Mouse (Mus musculus): ENCODE results near the gene Zfp276.
"Not testable (repeated sequence)": the region's sequence is repeated elsewhere in the genome, so short reads cannot be mapped to it uniquely, and the experiment has no call there.

Gene Zfp276

DNA sequence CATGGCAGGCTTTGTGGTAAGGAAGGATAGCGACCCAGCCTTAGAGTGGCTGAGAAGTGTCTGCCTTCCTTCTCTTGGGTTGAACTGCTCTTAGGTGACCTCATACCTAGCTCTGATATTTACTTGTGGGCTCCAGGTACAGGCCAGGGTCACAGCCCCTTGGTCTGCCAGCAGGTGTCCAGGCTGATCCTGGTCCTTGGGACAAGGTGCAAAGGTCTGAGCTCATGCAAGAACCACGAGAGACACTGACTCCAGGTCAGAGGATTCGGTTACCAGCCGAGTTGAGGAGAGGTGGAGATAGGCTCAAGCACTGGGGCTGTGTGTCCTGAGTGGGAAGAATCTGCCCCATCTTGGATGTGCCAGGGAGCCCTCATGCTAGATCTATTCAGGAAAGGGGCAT lies 9.6 kb upstream of the Zfp276 start:
- no peak for DNase-seq (ENCODE audit: extremely low spot score)

DNA sequence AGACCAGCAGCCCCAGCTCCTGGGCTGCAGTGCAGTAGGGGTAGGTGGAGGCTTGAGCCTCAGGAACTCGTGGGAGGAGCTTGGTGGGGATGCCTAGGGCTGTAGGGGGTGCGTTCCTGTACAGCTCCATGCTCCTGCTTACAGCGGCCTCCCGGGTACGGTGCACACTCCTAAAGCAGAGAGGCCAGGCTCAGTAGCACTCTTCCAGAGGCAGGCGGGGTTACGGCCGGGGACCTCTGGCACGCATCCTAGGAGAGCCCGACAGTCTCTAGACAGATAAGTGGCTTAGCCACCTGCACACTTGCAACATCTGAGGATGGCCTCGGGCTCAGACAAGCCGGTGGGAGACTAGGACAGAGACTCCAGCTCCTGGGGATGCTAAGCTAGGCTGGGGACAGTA lies 8.5 kb upstream of the Zfp276 start:
- no peak for DNase-seq (ENCODE audit: extremely low spot score)

DNA sequence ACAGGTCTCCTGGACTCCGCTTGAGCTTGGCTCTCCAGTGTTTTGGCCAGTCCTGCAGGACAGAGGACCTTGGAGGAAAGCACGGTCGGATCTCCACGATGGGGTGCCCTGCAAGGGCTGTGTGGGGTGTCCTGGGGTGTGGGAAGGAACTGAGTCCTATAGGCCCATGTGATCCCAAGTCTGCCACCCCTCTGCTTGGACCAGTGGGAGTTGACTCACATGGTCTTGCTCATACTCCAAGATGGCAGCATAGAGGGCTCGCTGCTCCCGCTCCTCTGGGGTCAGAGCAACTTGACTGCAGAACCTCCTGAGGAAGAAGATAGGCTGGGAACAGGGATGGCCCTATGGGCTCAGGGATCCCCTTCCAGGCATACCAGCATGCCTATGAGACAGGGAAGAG lies 6.2 kb upstream of the Zfp276 start:
- no peak for DNase-seq (ENCODE audit: extremely low spot score)

DNA sequence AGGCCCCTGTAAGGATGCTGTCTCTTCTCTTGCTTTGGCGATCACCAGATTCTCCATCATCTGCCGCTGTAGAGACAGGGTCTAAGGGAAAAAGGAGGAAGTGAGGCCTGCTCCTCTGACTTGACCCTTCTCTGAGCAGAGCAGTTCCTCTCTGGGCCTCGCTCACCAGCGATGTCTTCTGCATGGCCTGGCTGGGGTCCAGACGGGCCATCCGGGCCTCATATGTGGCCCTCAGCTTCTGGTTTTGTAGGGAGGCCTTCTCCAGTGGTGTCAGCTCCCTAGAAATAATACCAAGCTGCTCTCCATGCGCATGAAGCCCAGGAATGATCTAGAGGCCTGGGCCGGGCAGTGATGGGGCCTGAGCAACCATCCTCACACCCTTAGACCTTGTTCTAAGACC lies 5.4 kb upstream of the Zfp276 start:
- no peak for DNase-seq (ENCODE audit: extremely low spot score)

DNA sequence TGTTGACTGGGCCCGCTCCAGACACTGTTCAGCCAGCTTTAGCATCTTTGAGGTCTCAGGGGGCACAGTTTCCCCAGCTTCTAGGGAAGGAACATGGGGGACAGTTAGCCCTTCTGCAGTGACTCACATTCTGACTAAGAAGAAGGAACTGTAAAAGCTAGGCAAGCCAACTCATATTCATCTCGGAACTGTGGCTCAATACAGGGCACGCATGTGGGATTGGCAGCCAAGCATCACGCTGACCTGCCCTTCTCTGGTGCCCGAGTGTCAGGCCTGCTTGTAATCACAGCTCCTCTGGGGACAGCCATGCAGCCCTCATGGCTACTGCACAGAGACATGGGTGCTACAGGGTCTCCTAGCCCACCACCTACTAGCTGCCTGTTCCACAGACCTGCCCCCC lies 3.1 kb upstream of the Zfp276 start:
- no peak for DNase-seq (ENCODE audit: extremely low spot score)

DNA sequence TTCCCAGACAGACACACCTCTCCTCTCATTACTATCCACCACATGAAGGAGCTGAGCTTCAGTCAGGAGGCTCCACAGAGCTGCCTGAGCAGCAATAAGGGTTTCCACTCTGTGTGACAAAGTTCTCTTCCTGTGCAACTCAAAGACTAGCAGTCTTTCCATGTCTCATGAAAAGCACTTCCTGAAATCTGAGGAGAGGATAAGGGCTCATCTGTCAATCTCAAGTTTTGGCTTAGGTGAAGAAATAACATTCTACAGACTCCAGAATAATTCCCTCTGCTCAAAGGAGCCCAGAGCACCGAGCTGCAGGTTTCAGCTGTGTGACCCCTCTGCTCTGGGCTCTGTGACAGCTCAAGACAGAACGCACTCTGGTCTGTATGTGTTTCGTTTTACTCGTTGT lies 1.1 kb upstream of the Zfp276 start:
- DNase-seq (ENCODE audit: extremely low spot score): no peak

DNA sequence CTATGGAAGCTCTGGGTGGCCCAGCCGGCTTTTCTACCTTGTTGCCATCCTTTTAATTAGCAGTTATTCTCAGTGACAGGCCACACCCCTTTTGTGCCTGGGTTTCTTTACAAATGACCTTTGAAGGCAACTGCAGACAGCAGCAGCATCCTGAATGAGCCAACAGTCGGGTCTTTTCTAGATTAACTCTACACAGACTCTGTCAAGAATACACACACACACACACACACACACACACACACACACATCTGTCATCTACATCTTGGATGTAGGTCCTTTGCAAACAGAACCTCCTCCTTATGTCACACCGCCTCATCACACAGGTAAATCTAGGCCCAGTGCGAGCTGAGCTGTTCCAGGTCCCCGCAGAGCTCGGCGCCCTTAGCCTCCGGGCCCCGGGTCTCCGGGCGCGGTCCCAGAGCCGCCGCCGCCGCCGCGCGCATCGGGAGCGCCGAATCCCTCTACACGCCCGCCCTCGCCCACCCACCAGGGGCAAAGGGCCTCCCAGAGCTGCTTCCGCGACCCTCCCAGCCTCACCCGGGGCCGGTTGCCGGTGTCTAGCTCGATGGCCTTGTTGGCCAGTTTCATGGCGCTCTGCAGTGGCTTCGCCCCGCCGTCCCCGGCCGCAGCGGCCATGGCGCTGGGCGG lies 420 bp upstream of the Zfp276 start:
- no peak for DNase-seq (ENCODE audit: extremely low spot score)

DNA sequence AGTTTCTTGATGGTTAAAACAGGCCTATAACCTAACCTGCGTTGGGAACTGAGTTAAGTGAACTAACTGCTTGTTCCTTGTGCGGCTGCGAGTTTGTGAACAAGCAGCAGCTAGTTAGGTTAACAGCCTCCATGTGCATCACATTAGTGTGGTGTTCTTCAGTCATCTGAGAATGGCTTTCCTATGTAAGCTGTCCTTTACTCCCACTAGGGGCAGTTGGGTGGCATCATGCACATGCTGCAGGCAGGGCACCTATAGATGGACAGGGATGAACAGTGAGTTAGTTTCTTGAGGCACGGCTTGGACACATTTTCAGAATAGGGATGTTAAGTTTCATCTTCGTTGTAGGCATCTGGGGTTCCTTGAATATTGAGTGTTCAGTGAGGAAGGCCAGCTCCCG lies 1.2 kb downstream of the Zfp276 start:
- DNase-seq (ENCODE audit: extremely low spot score): no peak

DNA sequence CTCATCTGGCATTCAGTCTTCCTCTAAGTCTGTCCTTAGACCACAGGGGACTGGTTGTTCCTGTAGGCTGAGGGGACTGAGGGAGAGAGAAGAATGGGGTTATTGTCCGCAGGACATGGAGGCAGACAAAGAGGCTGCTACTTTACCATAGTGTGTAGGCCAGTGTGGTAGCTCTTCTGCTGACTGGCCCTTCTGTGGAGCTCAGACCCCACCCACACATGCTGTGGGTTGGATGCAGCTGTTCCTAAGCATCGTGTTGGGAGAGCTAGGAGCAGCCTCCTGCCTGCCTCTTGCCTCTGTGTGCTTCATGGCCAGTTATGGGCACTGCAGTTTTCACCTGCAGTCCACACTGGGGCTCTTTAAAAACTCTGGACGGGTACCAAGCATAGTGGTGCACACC lies 3.1 kb downstream of the Zfp276 start:
- DNase-seq (ENCODE audit: extremely low spot score): no peak

DNA sequence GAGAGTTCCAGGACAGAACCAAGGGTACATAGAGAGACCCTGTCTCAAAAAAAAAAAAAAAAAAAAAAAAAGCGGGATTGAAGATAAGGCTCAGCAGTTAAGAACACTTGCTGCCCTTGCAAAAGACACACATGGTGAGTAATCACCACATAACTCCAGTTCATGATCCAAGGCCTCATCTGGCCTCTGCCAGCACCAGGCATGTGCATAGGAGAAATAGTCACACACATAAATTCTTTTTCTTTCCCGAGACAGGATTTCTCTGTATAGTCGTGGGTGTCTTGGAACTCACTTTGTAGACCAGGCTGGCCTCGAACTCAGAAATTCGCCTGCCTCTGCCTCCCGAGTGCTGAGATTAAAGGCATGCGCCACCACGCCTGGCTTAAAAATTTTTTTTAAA lies 3.6 kb downstream of the Zfp276 start:
- DNase-seq (ENCODE audit: extremely low spot score): not testable (repeated sequence)

DNA sequence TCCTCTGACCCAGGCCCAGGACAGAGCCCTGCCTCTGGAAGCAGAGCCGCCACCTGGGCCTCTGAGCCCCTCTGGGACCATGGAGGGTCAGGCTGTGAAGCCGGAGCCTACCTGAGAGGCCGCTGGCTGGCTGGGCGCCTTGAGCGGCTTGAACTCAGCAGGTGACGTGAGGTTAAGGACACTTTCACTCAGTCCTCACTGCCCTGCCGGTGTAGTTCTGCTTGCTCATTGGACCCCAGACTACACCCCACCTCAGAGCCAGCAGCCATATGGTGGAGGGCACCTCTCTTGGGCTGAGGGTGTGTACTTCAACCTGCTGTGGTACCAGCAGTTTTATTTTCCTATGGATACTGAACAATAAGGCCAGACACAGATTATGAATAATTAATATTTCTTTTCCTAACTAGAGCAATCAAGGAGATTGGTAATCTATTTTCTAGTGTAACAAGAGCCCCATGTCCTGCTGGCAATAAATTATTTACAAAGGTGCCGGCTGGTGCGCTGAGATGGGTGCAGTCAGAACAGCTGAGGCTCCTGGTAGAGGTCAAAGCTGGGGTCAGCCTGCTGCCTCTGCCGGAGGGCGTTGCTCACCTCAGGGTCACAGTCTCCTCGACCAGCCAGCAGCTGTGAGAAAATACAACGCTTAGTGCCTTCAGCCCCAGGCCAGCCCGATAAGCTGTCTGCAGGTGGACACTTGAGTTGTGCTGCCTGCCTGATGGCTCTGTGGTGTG lies 14.1 kb downstream of the Zfp276 start:
- DNase-seq (ENCODE audit: extremely low spot score): no peak

DNA sequence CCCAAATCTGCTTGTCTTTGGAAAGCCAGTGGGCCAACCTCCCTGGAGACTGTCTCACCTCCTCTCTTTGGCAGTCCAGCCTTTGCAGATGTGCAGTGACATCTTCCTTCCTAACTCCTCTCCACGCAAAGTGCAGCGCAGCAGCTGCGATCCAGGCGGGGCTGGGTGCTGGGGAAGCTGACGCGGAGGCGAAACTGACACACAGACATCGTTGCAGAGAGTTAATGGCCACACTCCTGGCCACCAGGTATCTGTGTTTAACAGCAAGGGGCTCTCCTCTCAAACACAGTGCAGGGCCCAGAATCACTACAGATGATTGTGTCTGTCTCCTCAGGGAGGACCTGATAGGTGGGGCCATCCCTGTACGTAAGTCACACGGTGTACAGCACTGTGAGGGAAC lies 17.2 kb downstream of the Zfp276 start:
- no peak for DNase-seq (ENCODE audit: extremely low spot score)

DNA sequence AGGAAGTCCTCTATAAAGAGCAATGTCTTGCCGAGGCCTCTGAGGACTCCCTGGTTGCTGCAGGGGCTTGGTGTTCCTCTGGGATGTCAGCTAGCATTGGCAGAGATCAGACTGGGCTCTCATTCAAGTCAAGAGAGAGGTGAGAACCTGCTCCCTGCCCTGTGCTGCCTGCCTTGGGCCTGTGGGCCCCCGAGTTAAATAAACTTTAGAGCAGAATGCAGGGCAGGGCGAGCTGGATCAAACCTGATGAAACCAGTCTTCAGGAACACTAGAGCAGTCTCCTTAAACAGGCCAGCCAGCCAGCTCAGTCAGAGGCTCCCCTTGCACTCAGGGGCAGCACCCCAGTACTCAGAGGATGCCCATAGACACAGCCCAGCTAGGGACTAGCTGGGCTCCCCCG lies 17.9 kb downstream of the Zfp276 start:
- DNase-seq (ENCODE audit: extremely low spot score): no peak

DNA sequence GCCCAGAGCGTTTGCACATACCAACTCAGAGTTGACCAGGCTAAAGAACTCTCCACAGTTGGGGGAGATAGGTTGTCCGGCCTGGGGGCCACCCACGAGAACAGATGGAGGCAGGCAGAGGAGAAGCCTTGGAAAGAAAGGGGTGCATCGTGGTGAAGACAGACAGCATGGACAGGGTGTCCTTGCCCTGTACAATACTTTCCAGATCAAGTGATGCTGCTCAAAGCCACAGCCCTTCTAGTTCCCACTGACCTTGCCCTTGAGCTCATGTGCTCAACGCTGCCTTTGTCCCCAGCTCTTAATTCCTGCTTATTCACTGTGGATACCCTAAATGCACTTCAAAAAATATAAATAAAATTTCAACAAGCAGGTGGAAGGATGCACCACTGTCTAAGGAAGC lies 20.5 kb downstream of the Zfp276 start:
- no peak for DNase-seq (ENCODE audit: extremely low spot score)

DNA sequence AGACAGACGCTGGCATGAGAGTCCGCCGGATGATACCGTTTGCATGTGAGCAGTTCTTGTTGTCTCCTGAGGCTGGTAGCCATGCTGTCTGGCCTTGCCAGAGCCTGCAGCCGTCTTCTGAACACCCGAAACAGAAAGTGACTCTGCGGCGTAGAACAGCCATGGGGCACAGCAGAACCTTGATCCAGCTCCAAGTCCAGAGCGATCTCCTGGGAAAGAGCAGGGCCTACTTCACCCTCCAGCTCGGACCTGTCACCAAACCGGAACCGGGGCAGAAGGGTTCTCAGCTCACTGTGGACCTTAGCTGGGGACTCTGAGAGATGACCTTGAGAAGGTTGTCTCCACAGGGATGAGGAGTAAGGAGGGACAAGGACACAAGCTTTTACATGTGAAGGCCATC lies 21.1 kb downstream of the Zfp276 start:
- DNase-seq (ENCODE audit: extremely low spot score): no peak

DNA sequence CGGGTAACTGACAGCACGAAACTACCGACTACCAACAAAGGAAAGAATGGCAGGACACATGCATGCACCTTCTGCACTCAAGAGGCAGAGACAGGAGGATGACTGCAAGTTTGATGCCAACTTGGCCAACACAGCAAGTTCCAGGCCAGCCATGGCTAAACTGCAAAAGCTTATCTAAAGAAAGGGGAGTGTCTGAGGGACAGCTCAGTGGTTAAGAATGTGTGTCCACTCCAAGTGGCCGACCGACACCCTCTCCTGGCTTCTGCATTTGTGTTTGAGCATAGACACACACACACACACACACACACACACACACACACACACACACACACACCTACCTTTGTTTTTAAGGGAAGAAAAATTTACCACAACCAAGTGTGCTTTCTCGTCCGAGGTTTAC lies 24.4 kb downstream of the Zfp276 start:
- no peak for DNase-seq (ENCODE audit: extremely low spot score)

DNA sequence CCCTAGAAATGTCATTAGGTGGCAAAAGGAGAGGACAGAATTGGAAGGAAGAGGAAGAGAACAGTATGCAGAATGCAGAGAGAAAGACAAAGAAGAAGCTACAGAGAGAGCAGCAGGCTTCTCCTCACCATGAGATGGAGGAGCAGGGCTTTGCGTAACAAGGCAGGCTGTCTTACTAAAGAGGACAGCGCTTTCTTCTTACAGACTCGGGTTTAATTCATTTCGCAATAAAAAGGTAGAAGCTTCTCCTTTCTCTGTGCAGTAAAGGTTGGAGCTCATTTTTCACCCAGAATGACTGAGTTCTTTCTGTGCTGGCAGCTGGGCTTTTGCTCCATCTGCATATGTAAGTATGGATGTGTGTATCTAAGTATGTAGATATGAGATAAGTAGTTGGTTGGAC lies 25.8 kb downstream of the Zfp276 start:
- no peak for DNase-seq (ENCODE audit: extremely low spot score)

DNA sequence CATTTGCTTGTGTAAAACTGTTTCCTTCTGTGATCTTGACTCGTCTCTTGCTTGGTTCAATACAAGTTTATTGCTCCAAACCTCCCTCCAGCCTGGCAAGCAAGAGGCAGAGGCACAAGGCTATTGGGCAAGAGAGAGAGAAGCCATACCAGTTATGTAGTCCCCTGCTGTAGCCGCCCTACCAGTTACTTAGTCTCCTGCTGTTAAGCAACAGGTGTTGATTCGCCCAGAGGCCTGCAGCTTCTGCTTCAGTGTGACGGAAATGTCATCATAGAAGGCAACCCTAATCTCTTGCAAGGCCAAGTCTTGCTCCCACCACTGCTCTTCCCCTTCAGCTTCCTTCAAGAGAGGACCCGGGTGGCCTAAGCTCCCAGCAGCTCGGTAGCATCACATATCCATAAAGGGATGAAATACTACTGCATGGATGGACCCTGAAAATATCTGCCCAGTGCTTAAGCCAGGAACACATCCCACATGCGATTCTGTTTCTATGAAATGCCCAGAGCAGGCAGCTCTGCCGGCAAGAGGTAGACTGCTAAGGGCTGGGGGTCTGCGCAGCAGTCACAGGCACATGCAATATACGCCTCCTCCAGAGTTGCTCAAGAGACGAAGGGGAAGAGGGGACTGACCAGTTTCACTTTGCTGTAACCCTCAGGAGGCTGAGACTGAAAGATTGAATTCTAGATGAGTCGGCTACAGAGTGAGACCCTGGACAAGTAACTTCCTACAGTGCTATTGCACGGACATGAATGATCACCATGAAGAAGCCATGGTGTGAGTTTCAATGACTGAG lies 26.5 kb downstream of the Zfp276 start:
- DNase-seq (ENCODE audit: extremely low spot score): no peak

DNA sequence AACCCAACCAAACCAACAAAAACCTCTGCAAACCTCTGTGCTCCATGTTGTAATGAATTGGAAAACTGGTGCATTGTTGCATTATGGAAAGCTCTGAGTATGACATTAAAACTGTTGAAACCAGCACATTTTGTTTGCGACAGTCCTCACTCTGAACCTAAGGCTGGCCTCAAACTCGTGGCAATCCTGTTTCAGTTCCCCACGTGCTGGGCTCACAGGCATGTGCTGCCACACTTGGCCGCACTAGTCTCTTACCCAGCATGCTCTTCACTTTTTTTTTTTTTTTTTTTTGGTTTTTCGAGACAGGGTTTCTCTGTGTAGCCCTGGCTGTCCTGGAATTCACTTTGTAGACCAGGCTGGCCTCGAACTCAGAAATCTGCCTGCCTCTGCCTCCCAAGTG lies 29.0 kb downstream of the Zfp276 start:
- not testable (repeated sequence) for DNase-seq (ENCODE audit: extremely low spot score)

DNA sequence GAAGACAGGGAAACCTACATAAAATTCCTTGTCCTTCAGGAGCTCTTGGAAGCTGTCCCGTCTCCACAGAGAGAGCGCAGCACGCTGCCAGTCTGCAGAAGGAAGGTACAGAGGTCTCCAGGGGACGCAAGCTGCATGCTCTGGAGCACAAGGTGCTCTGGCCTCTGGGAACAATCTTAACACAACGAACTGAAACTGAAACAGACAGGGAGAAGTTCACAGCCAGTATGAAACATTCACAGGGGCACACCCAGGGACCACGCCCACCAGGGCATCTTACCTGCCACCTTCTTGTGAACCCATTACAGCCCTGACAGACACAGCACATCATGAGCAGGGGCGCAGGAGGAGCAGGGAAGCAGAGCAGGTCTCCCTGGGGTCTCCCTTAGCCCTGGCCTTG lies 30.0 kb downstream of the Zfp276 start:
- no peak for DNase-seq (ENCODE audit: extremely low spot score)

DNA sequence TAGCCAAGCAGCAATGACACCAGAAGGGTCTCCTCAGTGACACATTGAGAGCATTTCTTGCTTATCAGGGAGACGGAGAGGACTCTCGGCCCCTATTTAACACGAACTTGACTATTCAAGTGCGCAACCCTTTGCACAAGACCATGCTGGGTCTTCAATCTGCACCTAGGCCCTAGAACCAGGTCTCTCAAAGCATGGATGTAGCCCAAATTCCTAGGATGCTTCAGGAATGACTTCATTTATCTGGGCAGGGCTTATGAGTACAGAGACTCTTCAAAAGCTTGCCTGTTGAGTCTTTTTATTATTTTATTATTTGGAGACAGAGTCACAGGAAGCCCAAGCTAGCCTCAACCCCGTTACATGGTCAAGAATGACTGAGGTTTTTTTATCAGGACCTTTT lies 30.5 kb downstream of the Zfp276 start:
- DNase-seq (ENCODE audit: extremely low spot score): no peak

DNA sequence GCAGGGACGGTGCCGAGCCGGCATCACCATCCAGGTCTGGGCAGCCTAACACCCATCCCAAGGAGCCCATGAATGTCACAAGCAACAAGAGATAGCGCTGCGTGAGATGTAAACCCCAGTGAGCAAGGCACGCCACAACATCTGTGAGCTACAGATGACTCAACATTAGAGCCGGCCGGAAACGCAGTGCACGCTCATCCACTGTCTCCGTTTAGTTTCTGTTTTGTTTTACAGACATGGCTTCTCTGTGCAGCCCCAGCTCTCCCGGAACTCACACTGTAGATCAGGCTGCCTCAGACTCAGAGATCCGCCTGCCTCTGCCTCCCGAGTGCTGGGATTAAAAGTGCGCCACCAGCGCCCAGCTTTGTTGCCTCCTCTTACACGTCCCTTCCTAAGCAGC lies 33.4 kb downstream of the Zfp276 start:
- no peak for DNase-seq (ENCODE audit: extremely low spot score)

DNA sequence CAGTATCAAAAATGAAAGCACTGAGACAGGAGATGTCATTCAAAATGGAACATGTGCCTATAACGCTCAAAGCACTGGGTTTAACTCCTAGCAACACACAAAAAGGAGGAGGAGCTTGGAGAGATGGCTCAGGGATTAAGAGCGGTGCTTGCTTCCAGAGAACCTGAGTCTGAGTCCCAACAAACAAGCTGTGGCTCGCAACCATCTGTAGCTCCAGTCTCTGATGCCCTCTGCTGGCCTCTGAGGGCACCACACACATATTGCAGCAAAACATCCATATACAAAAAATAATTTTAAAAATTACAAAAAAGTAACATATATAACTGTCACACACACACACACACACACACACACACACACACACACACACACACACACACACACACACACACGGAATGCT lies 36.2 kb downstream of the Zfp276 start:
- DNase-seq (ENCODE audit: extremely low spot score): no peak

Data from embryo, embryonic 9.5 days (tissue).